Mouse (Mus musculus): Measurements from ENCODE around the gene Atl1. TPM values are rescaled to one million over a fixed set of nuclear protein-coding genes. Genes with fewer than 3 reads are reported as not detected.

Gene Atl1
- polyA plus RNA-seq, 1 experiment, result 10.4 TPM

- H3K27ac ChIP-seq (ENCODE audit: insufficient read depth, low read length), result peak overlapping the region; percentile 78
- H3K4me1 ChIP-seq (ENCODE audit: control insufficient read depth, insufficient read depth, low read length), result no peaks in the 10 kb centered on the region
- H3K4me3 ChIP-seq (ENCODE audit: insufficient read depth, low read length), result peak overlapping the region; percentile 77
- peak; percentile 50; the same call in 1 of the 2 replicates for TF ChIP-seq POLR2A (IDR thresholded peaks at IDR 0.05; ENCODE audit: low read depth, low read length)
- TF ChIP-seq CTCF (IDR thresholded peaks at IDR 0.05; ENCODE audit: borderline replicate concordance, insufficient read depth, low read length), result no peak
Observed at GRCm38 (mm10) chr12:69986241-69986762, 93.9 kb downstream of the Atl1 start.

- no peaks in the 10 kb centered on the region for H3K4me1 ChIP-seq (ENCODE audit: control insufficient read depth, insufficient read depth, low read length)
Observed at GRCm38 (mm10) chr12:69986786-69987497, 94.5 kb downstream of the Atl1 start, which contains the start of gene Sav1. Sav1 (minus strand) TSS chr12:69987002.

DNA sequence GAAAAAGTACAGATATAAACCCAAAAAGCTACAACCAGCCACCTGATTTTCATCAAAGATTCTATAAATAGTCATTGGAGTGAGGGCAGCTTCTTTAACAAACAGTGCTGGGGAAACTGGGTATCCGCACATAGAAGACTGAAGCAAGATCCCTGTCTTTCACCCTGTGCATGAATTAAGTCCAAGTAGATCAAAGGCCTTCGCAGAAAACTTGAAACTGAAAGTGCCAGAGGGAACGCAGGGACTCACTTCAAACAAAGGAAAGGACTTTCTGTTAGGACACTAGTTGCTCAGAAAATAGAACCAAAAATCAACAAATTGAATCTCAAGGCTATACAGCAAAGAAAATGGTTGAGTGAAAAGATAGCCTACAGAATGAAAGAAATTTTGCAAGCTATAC lies 103.0 kb downstream of the Atl1 start:
- Histone ChIP-seq H3K4me1 (ENCODE audit: control insufficient read depth, insufficient read depth, low read length) (peaks cover 6% of the 10 kb centered on the region), H3K27ac (ENCODE audit: insufficient read depth, low read length) (no peak overlapping the region), H3K4me3 (ENCODE audit: insufficient read depth, low read length) (no peak overlapping the region)
- TF ChIP-seq POLR2A (IDR thresholded peaks at IDR 0.05; ENCODE audit: low read depth, low read length), result no peak
- TF ChIP-seq CTCF (IDR thresholded peaks at IDR 0.05; ENCODE audit: borderline replicate concordance, insufficient read depth, low read length), result no peak

More at GRCm38 (mm10) chr12:69986786-69987497, 94.5 kb downstream of the Atl1 start, which contains the start of gene Sav1:
- TF ChIP-seq POLR2A (IDR thresholded peaks at IDR 0.05; ENCODE audit: low read depth, low read length), result peak; percentile 85
- TF ChIP-seq CTCF (IDR thresholded peaks at IDR 0.05; ENCODE audit: borderline replicate concordance, insufficient read depth, low read length), result no peak
- Histone ChIP-seq H3K4me3 (ENCODE audit: insufficient read depth, low read length) (peak within 1 kb of the TSS; percentile 77), H3K27ac (ENCODE audit: insufficient read depth, low read length) (peak within 1 kb of the TSS; percentile 78)

DNA sequence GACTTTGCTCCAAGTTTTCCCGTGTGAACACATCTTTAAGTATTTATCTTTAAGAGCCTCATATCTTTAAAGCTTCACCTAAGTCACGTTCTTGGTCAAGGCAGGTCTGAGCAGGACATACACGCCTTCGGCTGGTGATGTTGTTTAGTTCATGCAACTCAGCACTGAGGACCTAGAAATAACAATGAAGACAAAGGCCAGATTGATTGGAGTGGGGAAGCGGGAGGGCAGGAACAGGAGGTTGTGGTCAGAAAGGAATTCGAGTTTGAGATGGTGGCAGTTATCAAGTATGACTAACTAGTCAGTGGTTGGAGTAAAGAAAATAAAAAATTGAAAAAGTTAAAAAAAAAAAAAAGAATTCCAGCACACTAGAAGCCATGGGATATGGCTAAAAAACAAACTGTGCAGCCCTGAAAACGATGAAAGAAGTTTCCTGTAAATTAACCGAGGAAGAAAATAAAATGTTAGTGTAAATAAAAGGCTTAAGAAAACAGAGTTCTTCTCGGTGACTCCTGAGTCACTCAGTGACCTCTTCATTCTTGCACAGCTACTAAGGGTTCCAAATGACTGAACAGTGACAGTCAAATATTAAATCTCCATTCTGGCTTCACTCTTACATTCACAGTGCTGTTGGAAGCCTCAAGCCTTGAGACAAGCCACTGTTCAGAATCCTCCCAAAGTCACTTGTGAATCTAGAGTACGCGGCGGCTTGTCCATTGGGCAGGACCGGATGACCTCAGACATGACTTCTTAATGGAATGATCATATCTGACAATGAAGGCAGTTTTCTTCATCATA lies 106.0 kb downstream of the Atl1 start:
- Histone ChIP-seq H3K27ac (ENCODE audit: insufficient read depth, low read length) (peak overlapping the region; percentile 97), H3K4me1 (ENCODE audit: control insufficient read depth, insufficient read depth, low read length) (peaks cover 6% of the 10 kb centered on the region), H3K4me3 (ENCODE audit: insufficient read depth, low read length) (no peak overlapping the region)
- TF ChIP-seq POLR2A (IDR thresholded peaks at IDR 0.05; ENCODE audit: low read depth, low read length) (no peak), CTCF (IDR thresholded peaks at IDR 0.05; ENCODE audit: borderline replicate concordance, insufficient read depth, low read length) (no peak)

DNA sequence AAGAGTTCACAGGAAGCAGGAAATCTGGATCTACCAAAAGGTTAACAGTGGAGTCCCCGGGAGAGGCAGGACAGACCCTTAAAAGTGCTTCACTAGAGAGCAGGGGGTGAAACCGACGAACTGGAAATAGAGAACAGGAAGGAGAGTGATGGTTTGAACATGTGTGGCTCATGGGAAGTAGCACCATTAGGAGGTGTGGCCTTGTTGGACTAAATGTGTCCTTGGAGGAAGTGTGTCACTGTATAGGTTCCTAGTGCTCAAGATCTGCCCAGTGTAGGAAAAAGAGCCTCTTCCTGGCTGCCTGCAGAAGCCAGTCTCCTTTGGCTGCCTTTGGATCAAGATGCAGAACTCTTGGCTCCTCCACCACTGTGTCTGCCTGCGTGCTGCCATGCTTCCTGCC lies 112.7 kb downstream of the Atl1 start:
- no peak overlapping the region for H3K27ac ChIP-seq (ENCODE audit: insufficient read depth, low read length)
- H3K4me3 ChIP-seq (ENCODE audit: insufficient read depth, low read length), result no peak overlapping the region
- TF ChIP-seq CTCF (IDR thresholded peaks at IDR 0.05; ENCODE audit: borderline replicate concordance, insufficient read depth, low read length), result no peak
- no peak for TF ChIP-seq POLR2A (IDR thresholded peaks at IDR 0.05; ENCODE audit: low read depth, low read length)
- H3K4me1 ChIP-seq (ENCODE audit: control insufficient read depth, insufficient read depth, low read length), result no peaks in the 10 kb centered on the region

DNA sequence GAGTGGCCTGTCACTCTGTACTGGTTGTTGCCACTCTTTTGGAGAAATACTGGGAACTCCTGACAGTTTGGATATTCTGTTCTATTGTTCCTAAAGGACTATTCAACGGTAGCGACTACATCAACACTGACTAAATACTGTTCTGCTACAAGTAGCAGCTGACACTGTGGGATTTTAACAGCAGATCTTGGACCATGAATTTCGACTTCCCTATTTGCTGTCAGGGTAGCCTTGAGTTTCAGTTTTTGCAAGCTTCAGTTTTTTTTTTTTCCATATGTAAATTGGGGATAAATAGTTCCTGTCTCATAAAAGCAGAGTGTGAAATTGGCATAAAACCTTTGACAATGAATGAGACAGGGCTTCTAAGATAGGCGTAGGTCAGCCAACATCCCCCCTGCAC lies 117.9 kb downstream of the Atl1 start:
- TF ChIP-seq POLR2A (IDR thresholded peaks at IDR 0.05; ENCODE audit: low read depth, low read length), result no peak
- TF ChIP-seq CTCF (IDR thresholded peaks at IDR 0.05; ENCODE audit: borderline replicate concordance, insufficient read depth, low read length), result no peak

DNA sequence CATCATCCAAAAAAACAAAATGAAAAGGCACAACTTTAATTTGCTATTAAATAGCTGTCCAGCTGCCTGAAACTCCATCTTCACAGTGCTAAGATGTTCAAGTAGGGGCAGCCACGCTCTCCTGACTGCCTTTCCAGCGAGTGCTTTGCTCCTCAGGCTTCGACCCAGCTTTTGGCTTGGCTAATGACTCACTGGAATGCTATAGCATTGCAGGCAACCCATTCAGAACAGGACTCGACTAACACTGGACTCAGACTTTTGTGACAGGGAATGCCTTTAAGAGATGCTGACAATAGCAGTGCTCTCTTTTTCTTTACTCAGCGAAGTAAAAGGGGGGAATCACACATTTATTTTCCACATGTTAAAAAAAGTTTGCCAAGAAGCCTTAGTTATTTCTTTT lies 119.3 kb downstream of the Atl1 start:
- H3K27ac ChIP-seq (ENCODE audit: insufficient read depth, low read length), result no peak overlapping the region
- no peaks in the 10 kb centered on the region for H3K4me1 ChIP-seq (ENCODE audit: control insufficient read depth, insufficient read depth, low read length)
- TF ChIP-seq CTCF (IDR thresholded peaks at IDR 0.05; ENCODE audit: borderline replicate concordance, insufficient read depth, low read length), result no peak
- no peak for TF ChIP-seq POLR2A (IDR thresholded peaks at IDR 0.05; ENCODE audit: low read depth, low read length)
- no peak overlapping the region for H3K4me3 ChIP-seq (ENCODE audit: insufficient read depth, low read length)

More for the DNA sequence above, 117.9 kb downstream of the Atl1 start:
- H3K4me3 ChIP-seq (ENCODE audit: insufficient read depth, low read length), result no peak overlapping the region
- no peak overlapping the region for H3K27ac ChIP-seq (ENCODE audit: insufficient read depth, low read length)
- no peaks in the 10 kb centered on the region for H3K4me1 ChIP-seq (ENCODE audit: control insufficient read depth, insufficient read depth, low read length)

DNA sequence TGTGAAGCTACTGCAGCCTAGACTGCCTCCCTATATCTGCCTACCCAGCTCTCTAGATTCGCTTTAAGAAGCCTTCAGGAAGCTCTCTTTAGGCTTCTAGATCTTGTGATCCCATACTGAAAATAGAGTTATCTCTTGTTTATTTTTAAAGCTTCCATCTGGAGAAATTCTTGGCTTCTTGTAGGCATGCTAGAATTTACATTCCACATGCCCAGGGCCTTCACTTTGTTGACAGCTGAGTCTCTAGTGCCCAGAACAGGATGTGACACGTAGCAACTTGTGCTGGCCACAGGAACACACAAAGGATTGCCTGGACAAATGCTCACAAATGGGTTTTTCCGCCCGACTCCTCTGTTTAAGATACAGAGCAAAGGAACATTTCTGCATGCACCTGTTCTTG lies 123.5 kb downstream of the Atl1 start:
- Histone ChIP-seq H3K4me1 (ENCODE audit: control insufficient read depth, insufficient read depth, low read length) (no peaks in the 10 kb centered on the region), H3K27ac (ENCODE audit: insufficient read depth, low read length) (no peak overlapping the region), H3K4me3 (ENCODE audit: insufficient read depth, low read length) (no peak overlapping the region)
- TF ChIP-seq CTCF (IDR thresholded peaks at IDR 0.05; ENCODE audit: borderline replicate concordance, insufficient read depth, low read length) (no peak), POLR2A (IDR thresholded peaks at IDR 0.05; ENCODE audit: low read depth, low read length) (no peak)

Other genes starting within 250 kb of the Atl1 start
- 18.9 and 19.4 TPM in 2 replicates for gene Sos2, start 210.8 kb upstream of the Atl1 start, polyA plus RNA-seq (2011; ENCODE audit: insufficient read length, low read depth, missing spikeins)
- gene L2hgdh, start 167.7 kb upstream of the Atl1 start, polyA plus RNA-seq (2011; ENCODE audit: insufficient read length, low read depth, missing spikeins), result 12.0 and 12.7 TPM in 2 replicates
- gene Atp5s, start 167.7 kb upstream of the Atl1 start, polyA plus RNA-seq (2011; ENCODE audit: insufficient read length, low read depth, missing spikeins), result 14.8 and 17.0 TPM in 2 replicates
- gene Cdkl1, start 101.3 kb upstream of the Atl1 start, polyA plus RNA-seq (2011; ENCODE audit: insufficient read length, low read depth, missing spikeins), result 2.1 and 4.8 TPM in 2 replicates
- 74.9 and 92.9 TPM in 2 replicates for gene Map4k5, start 586 bp downstream of the Atl1 start, polyA plus RNA-seq (2011; ENCODE audit: insufficient read length, low read depth, missing spikeins)
- 84.2 and 93.9 TPM in 2 replicates for gene Sav1, start 94.4 kb downstream of the Atl1 start, polyA plus RNA-seq (2011; ENCODE audit: insufficient read length, low read depth, missing spikeins)
- gene Nin, start 221.1 kb downstream of the Atl1 start, polyA plus RNA-seq (2011; ENCODE audit: insufficient read length, low read depth, missing spikeins), result 14.0 and 14.2 TPM in 2 replicates

Data from embryonic fibroblast, embryonic 13.5 days (primary cell).